Mouse (Mus musculus): ENCODE results near the gene Tesmin. TPM values are rescaled to one million over a fixed set of nuclear protein-coding genes. Genes with fewer than 3 reads are reported as not detected.

Tesmin gene
- total and polyA plus RNA-seq, 3 experiments: 0.08 to 0.19 (median 0.17) TPM

- no peaks in the 10 kb centered on the region for H3K36me3 ChIP-seq (replicated peaks in 1 of 2; ENCODE audit: control insufficient read depth in 1 of 2, insufficient read depth in 1 of 2, low read length in 1 of 2)
- peaks cover 5% of the 10 kb centered on the region for H3K9me3 ChIP-seq (replicated peaks; ENCODE audit: low read length)
- H3K4me3 ChIP-seq (replicated peaks in 1 of 3; ENCODE audit: low read depth in 2 of 3, low read length in 2 of 3, poor library complexity in 1 of 3): no peak within 1 kb of the TSS
- peaks cover 9% of the 10 kb centered on the region for H3K27me3 ChIP-seq (replicated peaks)
- dilution Hi-C loops (cut with MboI; ENCODE audit: extremely low pct_ligation_motif_present, extremely low pct_unique_long_range_greater_than_20kb, low sequenced_read_pairs): no loop called here
- no peak within 1 kb of the TSS for H3K4me2 ChIP-seq (ENCODE audit: insufficient read depth, low read depth, poor library complexity, severe bottlenecking)
- no peaks in the 10 kb centered on the region for H3K79me2 ChIP-seq (replicated peaks; ENCODE audit: control insufficient read depth, extremely low read depth, insufficient read depth, poor library complexity, severe bottlenecking)
- peaks cover 2 to 3% of the 10 kb centered on the region in 2 experiments; a peak in 2 of 4 replicates for H3K4me1 ChIP-seq (ENCODE audit: control insufficient read depth in 1 of 2, insufficient read depth in 2 of 2)
- DNase-seq (ENCODE audit: extremely low read depth): no peak
- no peak for TF ChIP-seq JUND (conservative IDR thresholded peaks at IDR 0.05; ENCODE audit: low read depth, low read length)
- in situ Hi-C loops (cut with MboI; ENCODE audit: low pct_ligation_motif_present, low pct_unique_long_range_greater_than_20kb, low sequenced_read_pairs): no loop called here
- H3K9ac ChIP-seq (ENCODE audit: insufficient read depth, low read depth): no peak within 1 kb of the TSS
- H3K27ac ChIP-seq (ENCODE audit: insufficient read depth, low read depth): no peak within 1 kb of the TSS
Observed at GRCm38 (mm10) chr19:3414268-3414733, 25.6 kb downstream of the Tesmin start, which contains the start of gene Gal. TSS of gene Gal (minus strand) at chr19:3414544.

GRCm38 (mm10) chr19:3419251-3419650, 30.6 kb downstream of the Tesmin start:
- H3K79me2 ChIP-seq (replicated peaks; ENCODE audit: control insufficient read depth, extremely low read depth, insufficient read depth, poor library complexity, severe bottlenecking): no peaks in the 10 kb centered on the region
- H3K4me2 ChIP-seq (ENCODE audit: insufficient read depth, low read depth, poor library complexity, severe bottlenecking): no peak overlapping the region
- no peak for TF ChIP-seq MXI1 (IDR thresholded peaks at IDR 0.05; ENCODE audit: low read depth, low read length)
- TF ChIP-seq POLR2AphosphoS2 (IDR thresholded peaks at IDR 0.05; ENCODE audit: low read depth, low read length): no peak
- no peak for TF ChIP-seq MEF2A (IDR thresholded peaks at IDR 0.05; ENCODE audit: borderline replicate concordance, low read depth, low read length)
- no peak for TF ChIP-seq HCFC1 (IDR thresholded peaks at IDR 0.05; ENCODE audit: low read depth, low read length)
- TF ChIP-seq SMC3 (IDR thresholded peaks at IDR 0.05; ENCODE audit: low read depth, low read length): no peak
- no peak for TF ChIP-seq ZKSCAN1 (IDR thresholded peaks at IDR 0.05; ENCODE audit: borderline replicate concordance, low read depth, low read length)
- H3K4me3 ChIP-seq (replicated peaks in 1 of 3; ENCODE audit: low read depth in 2 of 3, low read length in 2 of 3, poor library complexity in 1 of 3): no peak overlapping the region
- dilution Hi-C loops (cut with MboI; ENCODE audit: extremely low pct_ligation_motif_present, extremely low pct_unique_long_range_greater_than_20kb, low sequenced_read_pairs): no loop called here
- no peaks in the 10 kb centered on the region for H3K36me3 ChIP-seq (replicated peaks in 1 of 2; ENCODE audit: control insufficient read depth in 1 of 2, insufficient read depth in 1 of 2, low read length in 1 of 2)
- peaks cover 5% of the 10 kb centered on the region for H3K9me3 ChIP-seq (replicated peaks; ENCODE audit: low read length)
- H3K27ac ChIP-seq (ENCODE audit: insufficient read depth, low read depth): no peak overlapping the region
- in situ Hi-C loops (cut with MboI; ENCODE audit: low pct_ligation_motif_present, low pct_unique_long_range_greater_than_20kb, low sequenced_read_pairs): no loop called here
- H3K4me1 ChIP-seq (ENCODE audit: control insufficient read depth in 1 of 2, insufficient read depth in 2 of 2): peaks cover 1 to 11% of the 10 kb centered on the region in 2 experiments; a peak in 2 of 4 replicates
- no peak overlapping the region for H3K9ac ChIP-seq (ENCODE audit: insufficient read depth, low read depth)
- peaks cover 4% of the 10 kb centered on the region for H3K27me3 ChIP-seq (replicated peaks)
- DNase-seq (ENCODE audit: extremely low read depth): no peak

GRCm38 (mm10) chr19:3422488-3422887, 33.8 kb downstream of the Tesmin start:
- no peaks in the 10 kb centered on the region for H3K36me3 ChIP-seq (replicated peaks in 1 of 2; ENCODE audit: control insufficient read depth in 1 of 2, insufficient read depth in 1 of 2, low read length in 1 of 2)
- dilution Hi-C loops (cut with MboI; ENCODE audit: extremely low pct_ligation_motif_present, extremely low pct_unique_long_range_greater_than_20kb, low sequenced_read_pairs): no loop called here
- peaks cover 3 to 20% of the 10 kb centered on the region in 2 experiments; a peak in 3 of 4 replicates for H3K4me1 ChIP-seq (ENCODE audit: control insufficient read depth in 1 of 2, insufficient read depth in 2 of 2)
- no peak overlapping the region for H3K4me2 ChIP-seq (ENCODE audit: insufficient read depth, low read depth, poor library complexity, severe bottlenecking)
- H3K9ac ChIP-seq (ENCODE audit: insufficient read depth, low read depth): no peak overlapping the region
- peaks cover 3% of the 10 kb centered on the region for H3K27me3 ChIP-seq (replicated peaks)
- no peak overlapping the region for H3K27ac ChIP-seq (ENCODE audit: insufficient read depth, low read depth)
- no peaks in the 10 kb centered on the region for H3K79me2 ChIP-seq (replicated peaks; ENCODE audit: control insufficient read depth, extremely low read depth, insufficient read depth, poor library complexity, severe bottlenecking)
- no peak overlapping the region for H3K4me3 ChIP-seq (replicated peaks in 1 of 3; ENCODE audit: low read depth in 2 of 3, low read length in 2 of 3, poor library complexity in 1 of 3)
- in situ Hi-C loops (cut with MboI; ENCODE audit: low pct_ligation_motif_present, low pct_unique_long_range_greater_than_20kb, low sequenced_read_pairs): no loop called here
- H3K9me3 ChIP-seq (replicated peaks; ENCODE audit: low read length): peaks cover 5% of the 10 kb centered on the region
- TF ChIP-seq ZC3H11A (IDR thresholded peaks at IDR 0.05; ENCODE audit: low read depth, low read length): no peak
- TF ChIP-seq JUND (conservative IDR thresholded peaks at IDR 0.05; ENCODE audit: low read depth, low read length): no peak
- TF ChIP-seq USF2 (conservative IDR thresholded peaks at IDR 0.05; ENCODE audit: low read depth, low read length): no peak
- TF ChIP-seq ZMIZ1 (IDR thresholded peaks at IDR 0.05; ENCODE audit: low read depth, low read length): no peak
- TF ChIP-seq EP300 (IDR thresholded peaks at IDR 0.05; ENCODE audit: low read length): no peak
- no peak for TF ChIP-seq PAX5 (IDR thresholded peaks at IDR 0.05; ENCODE audit: low read length)
- no peak for DNase-seq (ENCODE audit: extremely low read depth)
